Comparison of ENCODE assay signal across 35 mouse cellular contexts in the genomic region with DNA sequence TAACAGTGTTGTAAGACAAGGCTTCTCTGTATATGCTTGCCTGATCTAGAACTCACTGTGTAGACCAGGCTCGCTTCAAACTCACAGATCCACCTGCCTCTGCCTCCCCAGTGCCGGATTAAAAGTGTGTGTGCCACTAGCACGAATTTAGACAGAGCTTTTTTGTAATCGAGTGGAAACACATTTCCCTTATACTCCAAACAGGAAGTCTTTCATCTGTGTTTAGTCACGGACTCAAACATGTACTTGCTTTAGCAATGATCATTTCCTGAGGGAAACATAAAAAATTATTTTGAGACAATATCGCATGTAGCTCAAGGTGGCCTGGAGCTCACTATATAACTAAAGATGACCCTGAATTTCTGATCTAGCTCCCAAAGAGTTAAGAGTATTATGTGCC. TPM values are rescaled to one million over a fixed set of nuclear protein-coding genes. Genes with fewer than 3 reads are reported as not detected.
DNase-seq lines count a peak whose midpoint lies in the region; ATAC-seq and TF ChIP-seq lines count a peak whose summit lies in the region.
"Had no signal": no experiment of that assay in that cellular context is flagged by ENCODE, and none has a peak within 500 bp of the region (broad histone marks: within the 10 kb centered on the region; RNA-seq: fewer than 3 reads in every experiment).

No protein-coding gene starts in this region.

- in situ Hi-C loops in ES-E14 (cut with MboI; ENCODE audit: low sequenced_read_pairs in 2 of 2, unreplicated experiment in 2 of 2) = no loop called here

- TF ChIP-seq EP300 in liver, postnatal 0 days (IDR thresholded peaks at IDR 0.05; ENCODE audit: low read depth) = peak; percentile 31; the same call in 1 of the 2 replicates

- DNase-seq in liver, postnatal 0 days = no peak
- DNase-seq in 416B (ENCODE audit: low read depth) (peak; percentile 81), ES-E14 (ENCODE audit: low read depth, low spot score) (no peak)
- no peak for DNase-seq in heart, adult 8-10 months (ENCODE audit: low spot score)
- no peak for DNase-seq in spleen, postnatal 4 days (ENCODE audit: low spot score in 2 of 2)
- DNase-seq: adrenal gland, postnatal 10 days; adrenal gland, postnatal 36 days; B cell, adult 2 months; cerebellum, adult 18-20 months; cerebellum, adult 9-10 months; cerebellum, postnatal 14 days; gastrocnemius, postnatal 10 days; gastrocnemius, postnatal 36 days; heart, adult 11 months; heart, postnatal 14 days; heart, postnatal 4 days had no signal

- no peak overlapping the region for H3K27ac ChIP-seq in liver, postnatal 0 days (ENCODE audit: low read depth)
- H3K27ac ChIP-seq in liver, embryonic 12.5 days = no peak overlapping the region
- peak overlapping the region; percentile 96; the same call in 1 of the 2 replicates for H3K27ac ChIP-seq in ES-E14 (ENCODE audit: insufficient read depth, low read depth, low read length, poor library complexity, severe bottlenecking)
- no peak overlapping the region for H3K27ac ChIP-seq in forebrain, embryonic 12.5 days
- H3K27ac ChIP-seq: embryonic facial prominence, embryonic 10.5 days; embryonic facial prominence, embryonic 13.5 days; forebrain, embryonic 13.5 days; heart, embryonic 10.5 days; heart, embryonic 13.5 days; hindbrain, embryonic 12.5 days had no signal

- H3K4me2 ChIP-seq in liver, postnatal 0 days (ENCODE audit: low read depth, low read length) = no peak overlapping the region
- H3K4me2 ChIP-seq in liver, embryonic 12.5 days = no peak overlapping the region
- H3K4me2 ChIP-seq in forebrain, embryonic 12.5 days = no peak overlapping the region
- H3K4me2 ChIP-seq: embryonic facial prominence, embryonic 13.5 days; forebrain, embryonic 13.5 days; heart, embryonic 13.5 days; hindbrain, embryonic 12.5 days had no signal

- no peaks in the 10 kb centered on the region for H3K9me3 ChIP-seq in liver, postnatal 0 days (ENCODE audit: low read length)
- H3K9me3 ChIP-seq in liver, embryonic 12.5 days (replicated peaks) = no peaks in the 10 kb centered on the region
- H3K9me3 ChIP-seq in ES-E14 (ENCODE audit: control insufficient read depth, insufficient read depth, low read depth, low read length) = no peaks in the 10 kb centered on the region
- H3K9me3 ChIP-seq in forebrain, embryonic 12.5 days = no peaks in the 10 kb centered on the region
- H3K9me3 ChIP-seq: embryonic facial prominence, embryonic 10.5 days; embryonic facial prominence, embryonic 13.5 days; forebrain, embryonic 13.5 days; G1E; heart, embryonic 10.5 days; heart, embryonic 13.5 days; hindbrain, embryonic 12.5 days had no signal

- no peak for TF ChIP-seq CTCF in liver, postnatal 0 days (IDR thresholded peaks at IDR 0.05; ENCODE audit: low read depth)

- H3K27me3 ChIP-seq in liver, postnatal 0 days (ENCODE audit: insufficient read depth, low read length) = no peaks in the 10 kb centered on the region
- H3K27me3 ChIP-seq in liver, embryonic 12.5 days (replicated peaks) = no peaks in the 10 kb centered on the region
- H3K27me3 ChIP-seq in forebrain, embryonic 12.5 days = no peaks in the 10 kb centered on the region
- H3K27me3 ChIP-seq: embryonic facial prominence, embryonic 13.5 days; forebrain, embryonic 13.5 days; heart, embryonic 13.5 days; hindbrain, embryonic 12.5 days; Patski had no signal

- H3K4me1 ChIP-seq in liver, postnatal 0 days (ENCODE audit: insufficient read depth) = no peaks in the 10 kb centered on the region
- peaks cover 3% of the 10 kb centered on the region; the same call in 1 of the 2 replicates for H3K4me1 ChIP-seq in liver, embryonic 12.5 days
- H3K4me1 ChIP-seq in ES-E14 (ENCODE audit: control insufficient read depth in 2 of 2, insufficient read depth in 2 of 2, low read length in 2 of 2, poor library complexity in 1 of 2) = peaks cover 11 to 15% of the 10 kb centered on the region in 2 experiments
- H3K4me1 ChIP-seq in forebrain, embryonic 12.5 days = no peaks in the 10 kb centered on the region
- H3K4me1 ChIP-seq: embryonic facial prominence, embryonic 10.5 days; embryonic facial prominence, embryonic 13.5 days; forebrain, embryonic 13.5 days; heart, embryonic 10.5 days; heart, embryonic 13.5 days; hindbrain, embryonic 12.5 days had no signal

- H3K36me3 ChIP-seq in liver, postnatal 0 days (replicated peaks; ENCODE audit: insufficient read depth, low read length) = no peaks in the 10 kb centered on the region
- no peaks in the 10 kb centered on the region for H3K36me3 ChIP-seq in liver, embryonic 12.5 days
- no peaks in the 10 kb centered on the region; the same call in 1 of the 2 replicates for H3K36me3 ChIP-seq in ES-E14 (ENCODE audit: control insufficient read depth, insufficient read depth, low read length, poor library complexity, severe bottlenecking)
- no peaks in the 10 kb centered on the region for H3K36me3 ChIP-seq in forebrain, embryonic 12.5 days (replicated peaks)
- H3K36me3 ChIP-seq: embryonic facial prominence, embryonic 10.5 days; embryonic facial prominence, embryonic 13.5 days; G1E; heart, embryonic 10.5 days; heart, embryonic 13.5 days; hindbrain, embryonic 12.5 days had no signal

- H3K9ac ChIP-seq in liver, postnatal 0 days (replicated peaks) = no peak overlapping the region
- H3K9ac ChIP-seq in liver, embryonic 12.5 days = no peak overlapping the region
- H3K9ac ChIP-seq in ES-E14 (ENCODE audit: insufficient read depth, low read depth, low read length, poor library complexity, severe bottlenecking) = peak overlapping the region; percentile 60; the same call in 1 of the 2 replicates
- no peak overlapping the region for H3K9ac ChIP-seq in forebrain, embryonic 12.5 days
- H3K9ac ChIP-seq: embryonic facial prominence, embryonic 13.5 days; forebrain, embryonic 13.5 days; heart, embryonic 13.5 days; hindbrain, embryonic 12.5 days had no signal

- WGBS in liver, postnatal 0 days (ENCODE audit: insufficient replicate concordance) = 24% methylated on average over 6 of the region's 6 CpGs
- WGBS in liver, embryonic 12.5 days (ENCODE audit: insufficient replicate concordance) = 36% methylated on average over 6 of the region's 6 CpGs
- 78% methylated on average over 6 of the region's 6 CpGs for WGBS in forebrain, embryonic 12.5 days

- no peak overlapping the region for H3K4me3 ChIP-seq in liver, postnatal 0 days (ENCODE audit: low read depth, low read length)
- no peak overlapping the region for H3K4me3 ChIP-seq in liver, embryonic 12.5 days
- no peak overlapping the region for H3K4me3 ChIP-seq in ES-E14 (ENCODE audit: insufficient read depth in 1 of 2, low read depth in 1 of 2, low read length in 2 of 2, poor library complexity in 1 of 2, severe bottlenecking in 1 of 2)
- no peak overlapping the region for H3K4me3 ChIP-seq in forebrain, embryonic 12.5 days (replicated peaks)
- H3K4me3 ChIP-seq: embryonic facial prominence, embryonic 10.5 days; embryonic facial prominence, embryonic 13.5 days; erythroblast, embryonic 14.5 days; forebrain, embryonic 13.5 days; heart, embryonic 10.5 days; heart, embryonic 13.5 days; hindbrain, embryonic 12.5 days had no signal

- ATAC-seq in liver, postnatal 0 days = no peak
- no peak for ATAC-seq in liver, embryonic 12.5 days
- peak; percentile 72 to 82 for ATAC-seq in hematopoietic stem cell, adult 5-6 weeks (replicated peaks in 1 of 2; ENCODE audit: insufficient read depth in 1 of 2, low FRiP score in 2 of 2, low TSS enrichment in 1 of 2, low read depth in 1 of 2, poor library complexity in 2 of 2, severe bottlenecking in 2 of 2)
- ATAC-seq in forebrain, embryonic 12.5 days (ENCODE audit: low FRiP score) = no peak
- ATAC-seq: forebrain, embryonic 13.5 days; forebrain, embryonic 16.5 days; intestine, postnatal 0 days; Patski had no signal

TF ChIP-seq in ES-E14, 5 proteins besides CTCF, POLR2A, EP300 and RAD21 (continues in another document):
- TF ChIP-seq HCFC1 (IDR thresholded peaks at IDR 0.05; ENCODE audit: borderline replicate concordance, insufficient read depth, low read length) = no peak
- TF ChIP-seq ZC3H11A (IDR thresholded peaks at IDR 0.05; ENCODE audit: borderline replicate concordance, low read depth, low read length) = no peak

RNA-seq across cellular contexts. Expression of a gene that starts 4.6 kb away (rescaled TPM):
- polyA plus RNA-seq in liver, postnatal 0 days (2015; fragmentation: Nextera tagmentation; extraction: Ambion mirVana) = not detected in 2 replicates
- not detected in 2 replicates for polyA plus RNA-seq in liver, embryonic 12.5 days (2016; fragmentation: Nextera tagmentation; extraction: Ambion mirVana)
- total RNA-seq in ES-E14 (2012; rRNA removed) = 2,580 and 3,190 TPM in 2 replicates
- total RNA-seq in hematopoietic stem cell, adult 5-6 weeks (2017) = not detected in 2 replicates
- polyA plus RNA-seq in forebrain, embryonic 12.5 days (2016; fragmentation: Nextera tagmentation; extraction: Ambion mirVana) = 0.81 and 1.8 TPM in 2 replicates
- not detected for total RNA-seq in heart, adult 8-10 months (2022)
- total RNA-seq: adrenal gland, adult 18-20 months; adrenal gland, postnatal 36 days; CH12.LX; G1E; gastrocnemius, adult 18-20 months; gastrocnemius, postnatal 10 days; gastrocnemius, postnatal 36 days; heart, postnatal 14 days; heart, postnatal 4 days had no signal
- polyA plus RNA-seq: embryonic facial prominence, embryonic 10.5 days; erythroblast, embryonic 14.5 days; G1E; heart, embryonic 10.5 days; heart, embryonic 13.5 days; heart, embryonic 16.5 days; intestine, embryonic 14.5 days; intestine, postnatal 0 days; Patski had no signal

RNA-seq across cellular contexts. Expression of a gene that starts 7.8 kb away (rescaled TPM):
- 1.3 and 2.3 TPM in 2 replicates for polyA plus RNA-seq in liver, postnatal 0 days (2015; fragmentation: Nextera tagmentation; extraction: Ambion mirVana)
- polyA plus RNA-seq in liver, embryonic 12.5 days (2016; fragmentation: Nextera tagmentation; extraction: Ambion mirVana) = 0.18 TPM in 1 of 2 replicates, not detected in the other
- not detected in 2 replicates for total RNA-seq in ES-E14 (2012; rRNA removed)
- not detected in 2 replicates for total RNA-seq in hematopoietic stem cell, adult 5-6 weeks (2017)
- polyA plus RNA-seq in forebrain, embryonic 12.5 days (2016; fragmentation: Nextera tagmentation; extraction: Ambion mirVana) = not detected in 2 replicates
- 1 to 10 TPM; 1.4 to 4.4 (median 2.6) TPM for total RNA-seq in heart, adult 8-10 months (2022)
- total RNA-seq: CH12.LX; G1E; gastrocnemius, postnatal 10 days; gastrocnemius, postnatal 36 days; heart, postnatal 14 days; heart, postnatal 4 days had no signal
- polyA plus RNA-seq: embryonic facial prominence, embryonic 10.5 days; erythroblast, embryonic 14.5 days; forebrain, embryonic 13.5 days; forebrain, embryonic 16.5 days; G1E; heart, embryonic 10.5 days; heart, embryonic 13.5 days; hindbrain, embryonic 12.5 days had no signal

RNA-seq across cellular contexts. Expression of a gene that starts 15.2 kb away (rescaled TPM):
- not detected in 2 replicates for polyA plus RNA-seq in liver, postnatal 0 days (2015; fragmentation: Nextera tagmentation; extraction: Ambion mirVana)
- polyA plus RNA-seq in liver, embryonic 12.5 days (2016; fragmentation: Nextera tagmentation; extraction: Ambion mirVana) = 0.13 TPM in 1 of 2 replicates, not detected in the other
- 31.2 and 35.3 TPM in 2 replicates for total RNA-seq in ES-E14 (2012; rRNA removed)
- not detected in 2 replicates for total RNA-seq in hematopoietic stem cell, adult 5-6 weeks (2017)
- polyA plus RNA-seq in forebrain, embryonic 12.5 days (2016; fragmentation: Nextera tagmentation; extraction: Ambion mirVana) = 5.6 and 6.3 TPM in 2 replicates
- total RNA-seq in heart, adult 8-10 months (2022) = not detected
- total RNA-seq: adrenal gland, adult 18-20 months; adrenal gland, postnatal 36 days; CH12.LX; G1E; gastrocnemius, adult 18-20 months; gastrocnemius, postnatal 36 days; heart, postnatal 14 days; heart, postnatal 4 days had no signal
- polyA plus RNA-seq: erythroblast, embryonic 14.5 days; G1E; Patski had no signal

RNA-seq across cellular contexts. Expression of a gene that starts 32.2 kb away (rescaled TPM):
- polyA plus RNA-seq in liver, postnatal 0 days (2015; fragmentation: Nextera tagmentation; extraction: Ambion mirVana) = 0.05 TPM in 1 of 2 replicates, not detected in the other
- polyA plus RNA-seq in liver, embryonic 12.5 days (2016; fragmentation: Nextera tagmentation; extraction: Ambion mirVana) = not detected in 2 replicates
- total RNA-seq in ES-E14 (2012; rRNA removed) = 4.3 and 5.0 TPM in 2 replicates
- total RNA-seq in hematopoietic stem cell, adult 5-6 weeks (2017) = 0.94 and 1.4 TPM in 2 replicates
- 0.17 and 0.27 TPM in 2 replicates for polyA plus RNA-seq in forebrain, embryonic 12.5 days (2016; fragmentation: Nextera tagmentation; extraction: Ambion mirVana)
- total RNA-seq in heart, adult 8-10 months (2022) = not detected
- total RNA-seq: adrenal gland, adult 18-20 months; adrenal gland, postnatal 10 days; adrenal gland, postnatal 36 days; CH12.LX; gastrocnemius, adult 18-20 months; gastrocnemius, postnatal 10 days; gastrocnemius, postnatal 36 days; heart, postnatal 14 days; heart, postnatal 4 days had no signal
- polyA plus RNA-seq: erythroblast, embryonic 14.5 days; G1E had no signal

RNA-seq across cellular contexts. Expression of a gene that starts 36.0 kb away (rescaled TPM):
- polyA plus RNA-seq in liver, postnatal 0 days (2015; fragmentation: Nextera tagmentation; extraction: Ambion mirVana) = not detected in 2 replicates
- not detected in 2 replicates for polyA plus RNA-seq in liver, embryonic 12.5 days (2016; fragmentation: Nextera tagmentation; extraction: Ambion mirVana)
- total RNA-seq in ES-E14 (2012; rRNA removed) = not detected in 2 replicates
- not detected in 2 replicates for total RNA-seq in hematopoietic stem cell, adult 5-6 weeks (2017)
- not detected in 2 replicates for polyA plus RNA-seq in forebrain, embryonic 12.5 days (2016; fragmentation: Nextera tagmentation; extraction: Ambion mirVana)
- not detected for total RNA-seq in heart, adult 8-10 months (2022)
- total RNA-seq: adrenal gland, adult 18-20 months; adrenal gland, postnatal 10 days; adrenal gland, postnatal 36 days; CH12.LX; G1E; gastrocnemius, adult 18-20 months; gastrocnemius, postnatal 10 days; gastrocnemius, postnatal 36 days; heart, postnatal 14 days; heart, postnatal 4 days had no signal
- polyA plus RNA-seq: embryonic facial prominence, embryonic 10.5 days; embryonic facial prominence, embryonic 13.5 days; erythroblast, embryonic 14.5 days; forebrain, embryonic 13.5 days; forebrain, embryonic 16.5 days; heart, embryonic 10.5 days; heart, embryonic 13.5 days; heart, embryonic 16.5 days; hindbrain, embryonic 12.5 days; intestine, embryonic 14.5 days; intestine, postnatal 0 days; Patski had no signal

Comparison
In these comparisons a context has a peak if more than half of its experiments do, and no peak if none do; other contexts are left out.
1. ATAC-seq: peak in hematopoietic stem cell, adult 5-6 weeks (2 of 2); none in liver, postnatal 0 days (single experiment), liver, embryonic 12.5 days (single experiment) and forebrain, embryonic 12.5 days (single experiment).
2. RNA of a gene that starts 4.6 kb away (total RNA-seq): 2,580 to 3,190 TPM in ES-E14; not detected in hematopoietic stem cell, adult 5-6 weeks and not detected in heart, adult 8-10 months; every median in the first group is over 1,000 times any median in the second.
3. RNA of a gene that starts 15.2 kb away (total RNA-seq): 31.2 to 35.3 TPM in ES-E14; not detected in hematopoietic stem cell, adult 5-6 weeks and not detected in heart, adult 8-10 months; every median in the first group is over 10 times any median in the second.